Mouse (Mus musculus) embryonic fibroblast, embryonic 13.5 days (primary cell): ENCODE results near the gene Hnf1a. TPM values are rescaled to one million over a fixed set of nuclear protein-coding genes. Genes with fewer than 3 reads are reported as not detected.
"Not testable (repeated sequence)": the region's sequence is repeated elsewhere in the genome, so short reads cannot be mapped to it uniquely, and the experiment has no call there.

Experiments used
- H3K27ac ChIP-seq: 2 replicates; pipeline ENCODE4 v1.5.1; 2012; ENCODE audit warnings: low read length, control low read depth, inconsistent platforms; ENCODE audit not compliant: insufficient read depth
- H3K4me1 ChIP-seq: 2 replicates; pipeline ENCODE4 v1.6.1; 2011; ENCODE audit warnings: low read length; ENCODE audit not compliant: control insufficient read depth, insufficient read depth
- H3K4me3 ChIP-seq: 2 replicates; pipeline ENCODE4 v1.5.1; 2011; ENCODE audit warnings: mild to moderate bottlenecking, control low read depth, low read length; ENCODE audit not compliant: insufficient read depth
- CTCF ChIP-seq: IDR thresholded peaks from 2 replicates; pipeline ENCODE4 v1.5.1; 2011; ENCODE audit warnings: mild to moderate bottlenecking, control low read depth, low read length, moderate library complexity, borderline replicate concordance; ENCODE audit not compliant: insufficient read depth
- POLR2A ChIP-seq: IDR thresholded peaks from 2 replicates; pipeline ENCODE4 v1.6.1; 2011; ENCODE audit warnings: low read depth, mild to moderate bottlenecking, control low read depth, low read length, moderate library complexity
- polyA plus RNA-seq: library from polyadenylated mRNA; stranded (reverse); fragments of >200 nt; gene quantifications from 2 replicates; pipeline ENCODE4 v1.2.4, GENCODE M21; 2011; ENCODE audit warnings: low read depth; ENCODE audit not compliant: missing spikeins, insufficient read length

Gene Hnf1a
- polyA plus RNA-seq, 1 experiment = not detected

DNA sequence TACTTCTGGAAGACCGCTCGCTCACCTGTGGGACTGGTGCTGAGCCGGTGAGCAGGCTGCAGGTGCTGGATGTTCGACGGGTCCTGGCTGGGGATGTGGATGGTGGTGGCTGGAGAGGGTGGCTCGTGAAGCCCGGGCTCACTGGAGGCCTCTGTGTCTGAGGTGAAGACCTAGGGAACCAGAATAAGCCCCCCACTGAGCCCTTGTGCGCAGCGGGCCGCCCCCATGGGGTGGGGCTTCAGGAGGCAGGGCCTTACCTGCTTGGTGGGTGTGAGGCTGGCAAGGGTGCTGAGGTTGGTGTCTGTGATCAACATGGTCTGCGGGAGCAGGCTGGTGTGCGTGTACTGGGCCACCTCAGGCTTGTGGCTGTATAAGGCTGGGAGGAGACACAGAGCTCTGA is 20.2 kb downstream of the Hnf1a start:
- TF ChIP-seq CTCF (no peak), POLR2A (no peak)
- H3K4me1 ChIP-seq = no peaks in the 10 kb centered on the region; the same call in 1 of the 2 replicates
- H3K27ac ChIP-seq = no peak overlapping the region
- H3K4me3 ChIP-seq = no peak overlapping the region

DNA sequence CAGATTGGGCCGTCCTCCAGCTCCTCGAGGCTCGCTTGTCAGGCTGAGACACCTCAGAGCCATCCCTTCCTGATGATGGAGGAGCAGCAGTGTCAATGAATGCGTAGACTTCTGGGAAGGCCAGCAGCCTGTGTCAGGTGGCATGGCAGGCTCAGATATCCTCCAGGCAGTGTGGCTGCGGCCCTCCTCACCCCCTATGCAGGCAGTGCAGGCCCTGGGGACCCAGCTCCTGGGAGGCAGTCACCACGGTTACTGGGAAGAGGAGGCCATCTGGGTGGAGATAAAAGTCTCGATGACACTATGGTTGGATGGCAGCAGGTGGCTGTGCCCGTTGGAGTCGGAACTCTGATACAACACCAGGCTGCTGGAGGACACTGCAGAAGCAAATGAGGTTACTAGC is 21.1 kb downstream of the Hnf1a start:
- Histone ChIP-seq H3K4me3 (no peak overlapping the region), H3K4me1 (no peaks in the 10 kb centered on the region; the same call in 1 of the 2 replicates), H3K27ac (no peak overlapping the region)
- TF ChIP-seq POLR2A (no peak), CTCF (no peak)

DNA sequence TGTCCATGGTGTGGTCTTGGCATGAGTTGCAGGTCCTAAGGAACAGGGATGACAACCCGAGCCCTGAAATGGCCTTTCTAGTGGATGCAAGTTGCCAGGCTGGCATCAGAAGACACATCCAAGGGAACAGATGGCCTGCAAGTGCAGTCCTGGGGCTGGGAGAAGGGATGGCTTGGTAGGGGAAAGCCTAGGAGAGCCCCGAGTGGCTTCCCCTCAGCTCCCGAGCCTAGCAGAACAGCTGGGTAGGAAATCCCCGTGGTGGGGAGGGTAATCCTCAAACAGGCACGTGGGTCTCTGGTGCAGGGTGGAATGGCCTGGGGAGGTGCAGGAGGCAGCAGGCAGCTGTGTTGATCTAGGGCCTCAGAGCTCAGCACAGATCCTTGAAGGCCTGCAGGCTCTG is 21.6 kb downstream of the Hnf1a start:
- TF ChIP-seq CTCF (no peak), POLR2A (no peak)
- Histone ChIP-seq H3K4me1 (no peaks in the 10 kb centered on the region; the same call in 1 of the 2 replicates), H3K4me3 (no peak overlapping the region), H3K27ac (no peak overlapping the region)

GRCm38 (mm10) chr5:114948891-114949290 is 22.0 kb downstream of the Hnf1a start:
- Histone ChIP-seq H3K4me1 (no peaks in the 10 kb centered on the region; the same call in 1 of the 2 replicates), H3K4me3 (no peak overlapping the region), H3K27ac (no peak overlapping the region)
- no peak for TF ChIP-seq POLR2A
- no peak for TF ChIP-seq CTCF

- H3K4me1 ChIP-seq = no peaks in the 10 kb centered on the region; the same call in 1 of the 2 replicates
These were observed 25.8 kb downstream of the Hnf1a start for GRCm38 (mm10) chr5:114945072-114945471.

GRCm38 (mm10) chr5:114942766-114943130 is 28.1 kb downstream of the Hnf1a start:
- TF ChIP-seq CTCF (no peak), POLR2A (no peak)
- no peak overlapping the region for H3K27ac ChIP-seq

More at GRCm38 (mm10) chr5:114945072-114945471, 25.8 kb downstream of the Hnf1a start:
- no peak overlapping the region for H3K27ac ChIP-seq
- TF ChIP-seq CTCF (no peak), POLR2A (no peak)
- no peak overlapping the region for H3K4me3 ChIP-seq

DNA sequence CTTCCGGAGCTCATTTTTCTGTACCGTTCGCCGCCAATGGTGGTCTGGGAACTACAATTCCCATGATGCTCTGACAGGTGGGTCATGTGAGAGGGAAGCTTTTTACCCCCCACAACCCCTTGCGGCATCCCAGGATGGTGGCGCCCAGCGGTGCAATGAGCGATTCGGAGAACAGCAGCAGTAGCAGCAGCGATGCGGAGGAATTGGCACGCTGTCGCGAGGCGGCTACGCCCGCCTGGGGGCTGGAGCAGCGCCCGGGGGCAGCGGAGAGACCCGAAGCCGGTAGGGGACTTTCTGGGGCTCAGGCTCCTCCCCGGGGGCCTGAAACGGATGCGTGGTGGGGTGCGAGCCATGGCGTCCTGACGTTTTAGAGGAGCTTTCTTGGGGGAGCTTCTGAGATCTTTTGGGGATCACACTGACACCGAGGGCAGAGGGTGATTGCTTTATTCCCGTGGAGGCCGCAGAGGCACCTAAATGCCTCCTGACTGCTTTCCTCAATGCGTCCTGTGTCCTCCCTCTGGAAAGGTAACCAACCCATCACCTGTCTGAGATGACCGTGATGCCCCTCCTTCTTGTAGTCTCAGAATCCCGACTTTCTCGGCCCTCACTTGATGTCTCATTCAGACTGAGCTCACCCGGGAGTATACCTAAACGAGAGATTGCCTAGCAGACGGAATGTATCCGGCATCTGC is 28.7 kb downstream of the Hnf1a start, which contains the start of gene 2210016L21Rik:
TSS of gene 2210016L21Rik (plus strand) at position 85 of the 692 bp plus-strand sequence.
- no peaks in the 10 kb centered on the region for H3K4me1 ChIP-seq
- no peak within 1 kb of the TSS for H3K27ac ChIP-seq
- H3K4me3 ChIP-seq = peak within 1 kb of the TSS; percentile 98
- peak; percentile 94 for TF ChIP-seq POLR2A
- no peak for TF ChIP-seq CTCF

More at GRCm38 (mm10) chr5:114942766-114943130, 28.1 kb downstream of the Hnf1a start:
- Histone ChIP-seq H3K4me3 (peak overlapping the region; percentile 98), H3K4me1 (no peaks in the 10 kb centered on the region)

- not testable (repeated sequence) for H3K4me1 ChIP-seq, H3K4me3 ChIP-seq, H3K27ac ChIP-seq
These were observed 29.8 kb downstream of the Hnf1a start for GRCm38 (mm10) chr5:114941138-114941537.

- TF ChIP-seq POLR2A = no peak
- no peak for TF ChIP-seq CTCF
- Histone ChIP-seq H3K4me3 (no peak overlapping the region), H3K27ac (no peak overlapping the region), H3K4me1 (no peaks in the 10 kb centered on the region)
These were observed 35.1 kb downstream of the Hnf1a start for GRCm38 (mm10) chr5:114935838-114936237.

DNA sequence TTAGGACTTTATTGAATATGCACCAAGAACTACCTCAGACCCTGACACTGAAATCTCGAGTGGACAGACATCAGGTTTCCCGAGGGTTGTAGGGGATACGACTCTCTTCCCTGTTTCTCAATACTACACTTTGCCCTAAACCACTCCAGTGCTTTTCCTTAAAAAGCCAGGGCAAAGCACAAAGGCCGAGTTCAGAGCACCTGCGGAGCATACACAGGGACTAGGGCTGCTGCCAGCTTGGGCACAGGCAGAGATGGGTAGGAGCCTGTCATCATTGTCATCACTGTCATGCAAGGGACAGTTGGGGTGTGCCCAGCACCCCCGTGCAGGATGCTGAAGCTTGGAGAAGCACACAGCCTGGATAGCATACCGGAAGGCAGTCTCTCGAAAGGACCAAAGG is 37.7 kb downstream of the Hnf1a start:
- no peak for TF ChIP-seq CTCF
- TF ChIP-seq POLR2A = no peak
- H3K27ac ChIP-seq = no peak overlapping the region
- H3K4me1 ChIP-seq = no peaks in the 10 kb centered on the region
- no peak overlapping the region for H3K4me3 ChIP-seq
